Mouse (Mus musculus) gastrocnemius, postnatal 36 days (tissue): Measurements from ENCODE around the gene Gm37240. TPM values are rescaled to one million over a fixed set of nuclear protein-coding genes. Genes with fewer than 3 reads are reported as not detected.
A peak's percentile ranks its signal among the peaks of the same experiment; 100 is the strongest.

Source experiments
- DNase-seq, 2 experiments: peaks; one replicate each; pipeline ENCODE4 v3.0.0; 2022
- intact Hi-C: fragments of 180-260 bp; cut with DNase I; formaldehyde crosslinking; loops from one replicate; pipeline ENCODE4 v1.15.1; 2025
- total RNA-seq, 2 experiments: library from RNA; stranded (reverse); gene quantifications; 2 replicates each; pipeline ENCODE4 v1.2.3; 2021

Gm37240 gene
- total RNA-seq, 2 experiments from 2014 or later: 35.6 to 41.7 TPM

DNA sequence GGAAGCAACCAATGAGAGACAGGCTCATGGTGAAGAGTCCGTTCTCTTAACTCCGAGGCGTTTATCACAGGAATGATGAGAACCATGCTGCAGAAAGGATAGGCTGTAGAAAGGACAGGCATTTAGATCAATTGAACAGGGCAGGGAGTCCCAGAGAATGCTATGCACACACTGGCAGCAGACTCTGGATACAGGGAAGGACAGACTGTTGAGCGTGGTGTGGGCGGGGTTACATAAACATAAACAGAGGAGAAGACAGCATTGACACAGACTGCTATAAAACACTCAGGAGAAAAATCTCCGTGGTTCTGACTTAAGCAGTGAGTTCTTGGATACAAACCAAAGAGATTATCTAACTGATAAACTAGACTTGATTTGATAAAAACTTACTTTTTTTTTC is 703.2 kb downstream of the Gm37240 start:
- intact Hi-C loops: no loop called here
- DNase-seq: no peak

DNA sequence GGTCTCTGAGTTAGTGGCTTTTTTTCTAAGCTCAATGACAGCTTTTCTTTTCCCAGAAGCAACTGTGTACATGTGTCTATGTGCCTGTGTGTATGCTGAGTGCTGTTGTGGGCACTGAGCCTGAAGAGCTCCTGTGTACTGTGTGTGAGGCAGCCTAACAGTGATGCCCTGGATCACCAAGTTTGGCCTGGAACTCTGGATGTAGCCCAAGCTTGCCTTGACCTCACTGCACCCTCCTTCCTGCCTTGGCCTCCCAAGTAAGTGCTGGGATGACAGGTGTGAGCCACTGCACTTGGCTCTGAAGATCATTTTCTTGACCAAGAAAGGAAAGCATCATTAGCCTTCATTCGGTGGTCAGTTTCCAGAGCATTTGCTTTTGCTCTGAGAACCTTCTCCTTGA is 710.6 kb downstream of the Gm37240 start:
- intact Hi-C loops: loop anchor here (5.0 kb wide), 1 partner anchor 96 kb away; no protein-coding TSS in a partner anchor
- DNase-seq: peak in 1 of 2 experiments; percentile 31

DNA sequence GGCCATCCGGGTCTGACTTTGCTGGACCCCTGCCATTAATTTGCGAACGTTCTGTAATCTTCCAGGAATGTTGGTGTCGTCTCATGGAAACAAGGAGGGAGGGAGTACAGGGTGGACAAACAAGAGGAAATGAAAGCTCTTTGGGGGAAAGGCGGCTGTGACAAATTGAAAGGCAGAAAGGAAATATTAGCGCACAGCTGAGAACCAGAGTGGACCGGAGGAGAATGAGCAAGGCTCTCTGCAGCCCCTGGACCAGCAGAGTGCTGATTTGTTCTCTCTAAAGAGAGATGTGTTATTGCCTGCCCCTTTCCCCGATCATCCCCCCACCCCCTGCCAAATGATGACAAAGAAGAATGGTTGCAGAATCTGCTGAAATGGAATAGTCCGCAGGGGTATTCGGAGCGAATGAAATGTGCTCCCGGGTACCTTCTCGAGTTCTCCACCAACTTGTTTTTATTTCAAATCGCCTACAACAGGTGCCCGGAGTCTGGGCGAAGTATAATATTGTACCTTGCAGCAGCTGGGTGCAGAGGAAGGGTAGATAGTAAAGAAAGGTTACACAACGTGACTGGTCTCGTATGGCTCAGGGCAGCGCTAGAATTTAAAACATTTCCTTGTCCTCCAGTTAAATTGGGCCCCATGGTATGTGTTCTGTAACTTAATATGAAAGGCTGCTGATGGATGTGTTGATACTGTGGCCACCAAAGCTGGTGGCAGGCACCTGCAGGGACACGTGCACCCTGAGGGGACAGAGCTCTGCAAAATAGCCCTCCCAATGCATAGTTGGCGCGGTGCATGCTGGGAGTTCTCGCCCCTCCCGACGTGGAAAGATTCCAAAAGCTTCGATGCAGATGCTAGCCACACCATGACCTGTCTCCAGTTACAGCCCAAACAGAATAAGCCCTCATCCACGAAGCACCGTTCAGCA is 712.5 kb downstream of the Gm37240 start:
- DNase-seq: no peak
- intact Hi-C loops: loop anchor here (5.0 kb wide), 1 partner anchor 97 kb away; no protein-coding TSS in a partner anchor

DNA sequence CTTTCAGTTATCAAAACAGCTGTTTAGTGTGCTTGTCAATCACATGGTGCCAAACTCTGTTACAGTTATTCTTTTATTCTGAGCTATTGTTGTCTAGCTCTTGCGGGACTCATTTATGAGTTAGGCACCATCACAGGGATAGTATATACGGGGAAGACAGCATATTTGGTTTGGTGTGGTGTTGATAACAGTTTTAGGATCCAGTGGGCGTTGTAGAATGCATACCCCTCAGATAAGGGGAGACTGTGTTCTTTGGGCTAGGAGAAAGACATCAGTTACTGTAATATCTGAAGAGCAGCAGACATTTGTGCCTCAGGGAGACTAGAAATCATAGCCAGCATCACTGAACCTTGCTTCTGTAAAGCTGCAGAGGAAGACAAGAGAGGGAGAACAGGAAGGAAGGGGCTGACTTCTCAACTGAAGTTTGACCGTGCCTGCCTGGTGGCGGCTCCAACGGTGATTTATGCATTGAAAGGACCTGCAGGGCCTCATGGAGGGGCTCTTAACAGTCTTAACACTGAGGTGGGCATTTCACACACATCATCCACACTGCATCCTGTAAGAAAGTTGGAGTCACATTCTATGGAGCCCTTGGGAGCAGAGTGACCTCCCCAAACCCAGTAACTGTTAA is 713.8 kb downstream of the Gm37240 start:
- intact Hi-C loops: loop anchor here (2.0 kb wide), 1 partner anchor 247 kb away; no protein-coding TSS in a partner anchor

DNA sequence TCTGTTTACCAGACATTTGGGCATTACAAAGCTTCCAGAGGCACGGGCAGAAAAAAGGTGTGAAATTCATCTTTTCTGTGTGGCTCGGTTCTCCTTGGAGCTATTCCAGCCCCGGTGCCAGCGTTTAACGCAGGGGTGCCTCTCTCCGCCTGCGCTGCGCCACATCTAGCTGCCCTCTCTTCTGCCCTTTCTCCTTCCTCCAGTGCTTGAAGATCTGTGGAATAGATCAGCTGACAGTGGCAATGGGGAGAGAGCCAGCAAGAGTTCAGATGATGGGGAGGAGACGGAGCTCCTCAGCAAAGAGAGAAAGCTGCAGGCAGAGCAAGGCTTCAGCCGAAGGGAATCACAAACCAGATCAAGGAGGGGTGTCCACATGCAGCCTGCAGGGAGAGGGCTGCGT is 714.8 kb downstream of the Gm37240 start:
- intact Hi-C loops: loop anchor here (2.0 kb wide), 1 partner anchor 246 kb away; no protein-coding TSS in a partner anchor
- DNase-seq: peak in 1 of 2 experiments; percentile 7

More for the DNA sequence above, 713.8 kb downstream of the Gm37240 start:
- no peak for DNase-seq

DNA sequence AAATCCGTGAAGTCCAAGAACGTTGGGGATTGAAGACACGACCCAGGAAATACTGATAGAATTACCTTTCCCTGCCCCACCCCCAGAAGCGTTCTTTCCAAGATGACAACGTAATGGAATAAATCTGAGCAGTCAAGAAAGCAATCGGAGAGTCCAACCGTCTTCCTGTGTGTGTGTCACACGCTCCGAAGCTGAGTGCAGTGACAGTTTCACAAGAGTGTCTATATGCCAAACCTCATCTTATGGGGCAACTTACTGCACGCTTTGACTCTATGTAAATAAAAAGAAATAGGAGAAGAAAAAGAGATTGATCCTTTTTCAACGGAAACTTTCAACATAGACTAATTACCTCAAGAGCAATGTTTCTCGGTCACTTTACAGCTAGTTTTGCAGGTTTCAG is 715.2 kb downstream of the Gm37240 start:
- intact Hi-C loops: loop anchor here (2.0 kb wide), 1 partner anchor 245 kb away; no protein-coding TSS in a partner anchor
- DNase-seq: no peak

DNA sequence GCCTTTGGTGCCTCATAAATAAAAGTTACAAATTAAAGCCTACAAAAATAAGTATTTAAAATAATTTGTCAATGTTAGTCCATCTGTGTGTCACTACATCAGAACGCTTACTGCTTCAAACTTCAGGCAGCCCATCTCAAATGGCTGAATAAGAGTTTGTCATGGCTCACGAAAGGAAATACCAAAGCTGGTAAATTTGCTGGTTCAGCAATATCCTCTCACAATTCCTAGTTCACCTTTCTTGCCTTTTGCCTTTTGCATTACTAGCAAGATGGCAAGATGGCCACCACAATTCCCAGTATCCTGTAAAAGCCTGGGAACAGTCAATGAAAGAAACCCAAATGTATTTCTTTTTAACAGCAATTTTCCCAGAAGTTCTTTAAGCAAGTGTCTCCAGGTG is 718.5 kb downstream of the Gm37240 start:
- intact Hi-C loops: loop anchor here (1.0 kb wide), 1 partner anchor 16 kb away; no protein-coding TSS in a partner anchor

DNA sequence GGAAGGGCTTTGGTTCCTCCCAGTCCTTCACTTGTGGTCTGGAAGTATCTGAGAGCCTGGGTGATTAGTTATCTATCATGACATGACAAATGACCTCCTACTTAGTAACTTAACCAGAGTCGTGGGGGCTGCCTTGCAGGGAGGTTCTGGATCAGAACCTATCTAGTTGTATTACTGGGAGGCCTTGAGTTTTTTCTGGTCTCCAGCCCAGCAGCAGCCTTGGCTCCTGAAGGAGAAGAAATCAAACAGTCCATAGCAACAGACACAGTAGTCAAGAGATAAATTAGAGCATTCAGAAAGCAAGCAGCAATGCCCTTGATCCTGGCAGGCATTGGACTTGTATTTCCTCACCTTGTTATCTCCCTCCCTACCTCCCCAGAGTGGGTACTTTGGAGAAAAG is 722.4 kb downstream of the Gm37240 start:
- DNase-seq: no peak
- intact Hi-C loops: no loop called here

More for the DNA sequence above, 718.5 kb downstream of the Gm37240 start:
- no peak for DNase-seq

DNA sequence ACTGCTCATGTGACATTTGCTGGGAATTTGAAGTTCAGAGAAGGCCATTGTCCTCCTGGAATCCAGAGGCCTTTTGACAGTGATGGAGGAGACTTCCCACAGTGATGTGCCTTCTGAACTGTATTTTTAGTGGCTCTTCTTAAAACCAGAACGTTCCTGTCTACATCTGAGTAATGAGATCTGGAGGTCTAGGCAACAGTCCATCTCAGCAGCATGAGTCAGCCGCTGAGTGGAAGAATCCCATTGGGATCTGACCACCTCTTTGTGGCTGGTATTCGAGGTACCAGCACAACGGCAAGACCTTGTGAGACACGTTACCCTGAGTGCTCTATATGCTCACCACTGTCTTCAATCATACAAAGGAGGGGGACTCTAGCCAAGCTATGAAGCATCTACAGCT is 723.9 kb downstream of the Gm37240 start:
- no peak for DNase-seq
- intact Hi-C loops: no loop called here

DNA sequence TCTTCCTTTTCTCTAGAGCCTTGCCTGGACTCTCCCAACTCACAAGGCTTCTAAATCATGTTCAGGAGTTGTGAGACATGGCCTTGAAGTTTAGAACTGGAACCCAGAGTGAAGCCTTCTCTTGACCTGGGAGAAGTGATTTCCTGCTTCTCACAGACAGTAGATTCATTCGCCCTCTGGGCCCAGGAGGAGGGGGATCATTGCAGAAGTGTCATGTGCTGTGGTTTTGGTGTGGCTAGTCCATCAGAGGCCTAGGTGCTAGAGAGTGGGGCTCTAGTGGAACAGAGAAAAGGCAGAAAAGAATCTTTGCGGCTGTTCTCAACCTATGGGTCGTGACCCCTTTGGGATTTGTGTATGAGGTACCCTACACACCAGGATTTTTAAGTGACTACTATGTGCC is 724.9 kb downstream of the Gm37240 start:
- intact Hi-C loops: no loop called here
- no peak for DNase-seq

DNA sequence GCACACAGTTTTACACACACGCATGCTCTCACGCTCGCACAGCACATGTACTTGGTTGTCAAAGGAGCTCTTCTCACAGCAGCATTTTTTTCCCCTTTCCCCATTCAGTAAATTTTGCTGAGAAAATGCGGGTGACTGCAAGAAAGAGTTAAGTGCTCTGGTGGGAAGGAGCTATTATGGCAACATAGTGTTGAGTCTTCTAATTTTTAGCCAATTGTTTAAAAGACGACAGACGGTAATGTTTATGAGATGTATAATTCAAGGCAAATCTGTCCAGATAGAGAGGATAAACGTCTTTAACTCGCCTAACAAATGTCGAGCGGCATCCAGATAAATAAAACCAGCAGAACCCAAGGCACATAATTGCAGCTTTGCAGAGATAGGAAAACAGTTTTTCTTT is 726.5 kb downstream of the Gm37240 start:
- no peak for DNase-seq
- intact Hi-C loops: no loop called here

DNA sequence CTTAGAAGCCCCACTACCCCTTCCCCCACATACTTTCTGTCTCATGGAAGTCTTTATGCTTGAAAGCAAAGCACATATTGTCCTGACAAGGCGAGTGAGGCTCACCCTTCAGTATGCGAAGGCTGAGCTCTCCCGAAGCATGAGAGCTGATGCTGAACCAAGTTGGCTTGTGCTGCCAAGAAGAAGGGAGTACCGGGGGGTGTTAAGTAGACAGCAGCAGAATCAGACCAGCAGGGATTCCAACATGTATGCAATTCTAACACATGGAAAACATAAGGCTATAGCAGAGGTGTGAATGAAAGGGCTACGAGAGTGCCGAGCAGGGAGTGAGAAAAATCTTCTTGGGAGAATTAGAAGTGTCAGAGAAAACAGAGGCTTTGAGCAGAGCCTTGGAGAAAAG is 727.7 kb downstream of the Gm37240 start:
- intact Hi-C loops: no loop called here
- DNase-seq: no peak

DNA sequence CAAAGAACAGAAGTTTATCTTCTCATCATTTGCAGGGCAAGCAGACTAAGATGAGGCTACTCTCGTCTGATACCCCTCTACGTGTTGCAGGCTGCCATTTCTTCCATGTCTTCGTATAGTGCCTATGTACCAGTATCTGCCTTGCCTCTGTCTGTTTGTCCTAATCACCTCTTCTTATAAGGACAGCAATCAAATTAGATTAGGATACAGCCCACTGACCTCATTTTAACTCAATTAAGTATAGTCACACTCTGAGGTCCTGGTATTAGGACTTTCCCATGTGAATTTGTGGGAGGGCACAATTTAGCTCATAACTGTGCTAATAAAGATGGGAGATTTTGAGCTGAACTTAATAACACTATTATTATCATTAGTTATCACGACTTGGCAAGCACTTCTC is 738.5 kb downstream of the Gm37240 start:
- DNase-seq: no peak
- intact Hi-C loops: no loop called here

DNA sequence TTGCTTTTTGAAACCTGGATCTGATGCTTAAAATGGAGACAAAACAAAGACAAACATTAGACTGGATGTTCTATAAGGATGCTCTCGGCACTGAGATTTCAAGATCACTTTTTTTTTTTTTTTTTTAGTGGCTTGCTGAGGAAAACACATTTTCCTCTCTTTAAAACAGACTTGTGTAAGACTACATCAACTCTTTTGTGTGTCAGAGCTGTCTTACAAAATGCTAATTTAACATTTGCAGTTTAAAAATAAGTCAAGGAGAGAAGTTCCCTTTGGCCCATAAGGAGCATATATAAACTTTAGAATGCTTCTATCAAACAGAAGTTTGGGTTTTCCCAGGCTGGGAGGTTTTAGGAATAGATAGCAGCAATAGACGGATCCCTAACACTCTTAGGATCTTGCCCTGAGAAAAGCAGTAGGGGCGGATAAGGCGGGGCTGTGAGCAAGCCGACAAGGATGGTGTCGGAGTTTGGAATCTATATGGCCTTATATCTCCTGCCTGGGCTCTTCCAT is 739.2 kb downstream of the Gm37240 start:
- intact Hi-C loops: no loop called here
- no peak for DNase-seq

DNA sequence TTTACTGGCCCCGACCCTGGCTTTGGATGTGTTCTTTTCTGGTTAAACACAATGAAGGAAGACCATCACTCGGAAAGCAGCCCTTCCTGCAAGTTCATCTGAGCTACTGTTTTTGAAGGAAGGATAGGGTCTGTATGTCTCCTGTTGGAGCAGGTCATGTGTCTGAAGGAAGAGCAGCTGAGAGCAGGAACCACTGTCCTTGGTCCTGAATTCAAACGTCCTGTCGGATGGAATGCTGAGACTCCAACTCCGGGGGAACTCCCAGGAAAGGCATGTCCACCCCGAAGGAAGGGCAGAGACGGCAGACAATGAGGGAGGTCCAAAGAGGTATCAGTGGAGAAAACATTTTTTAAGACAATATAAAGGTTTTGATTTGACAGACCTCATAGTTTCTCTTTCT is 741.8 kb downstream of the Gm37240 start:
- DNase-seq: no peak

DNA sequence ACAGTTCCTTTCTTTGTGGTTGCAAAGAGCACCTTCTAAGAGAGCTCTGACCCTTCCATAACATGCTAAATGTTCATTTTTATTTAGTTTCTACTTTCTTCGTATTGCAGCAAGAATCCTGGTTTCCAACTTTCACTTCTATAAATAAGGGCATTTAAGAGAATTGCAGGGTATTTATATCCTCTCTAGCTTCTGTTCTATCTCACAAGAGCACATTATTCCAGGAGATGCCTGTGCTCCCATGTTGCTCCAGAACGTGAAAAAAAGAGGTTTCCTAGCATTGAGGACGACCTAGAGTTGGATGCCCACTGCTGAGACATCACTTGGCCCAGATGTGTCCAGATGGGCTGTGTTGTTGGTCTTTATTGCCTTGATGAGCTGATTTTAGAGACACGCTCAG is 742.2 kb downstream of the Gm37240 start:
- intact Hi-C loops: no loop called here
- DNase-seq: no peak

More for the DNA sequence above, 741.8 kb downstream of the Gm37240 start:
- intact Hi-C loops: no loop called here

DNA sequence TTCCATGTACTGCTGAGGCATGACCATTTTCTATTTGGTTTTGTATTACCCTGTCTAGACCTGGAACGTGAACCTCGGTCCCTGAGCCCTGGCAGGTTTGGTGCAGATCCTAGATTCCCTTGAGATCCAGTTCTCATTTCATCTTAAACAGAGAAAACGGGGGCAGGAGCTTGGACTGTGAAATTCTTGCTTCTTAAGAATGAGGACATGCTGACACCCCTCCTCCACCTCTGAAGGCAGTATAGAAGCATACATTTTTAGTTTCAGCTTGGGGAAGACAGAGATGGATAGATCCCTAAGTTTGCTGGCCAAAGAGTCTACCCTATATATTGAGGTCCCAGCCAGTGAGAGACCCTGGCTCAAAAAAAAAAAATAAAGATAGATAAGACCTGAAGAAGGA is 742.9 kb downstream of the Gm37240 start:
- intact Hi-C loops: no loop called here
- no peak for DNase-seq

DNA sequence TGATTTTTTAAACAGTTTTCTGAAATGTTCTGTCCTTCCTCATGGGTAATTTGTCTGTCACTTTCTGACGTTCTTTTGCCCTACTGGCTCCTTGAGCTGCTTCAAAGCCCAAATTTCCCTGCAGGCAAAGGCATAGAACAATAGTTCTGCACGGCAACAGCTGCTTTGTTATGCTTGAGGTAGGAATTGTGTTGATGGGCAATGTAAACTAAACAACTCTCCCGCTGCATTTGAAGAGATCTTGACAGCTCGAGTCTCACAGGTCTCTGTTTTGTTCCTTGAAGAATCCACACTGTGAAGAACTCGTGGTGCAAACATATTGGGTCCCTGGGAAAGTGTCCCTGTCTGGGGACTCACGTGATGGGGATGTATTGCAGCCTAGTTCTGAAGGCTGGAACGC is 746.8 kb downstream of the Gm37240 start:
- intact Hi-C loops: no loop called here
- no peak for DNase-seq

DNA sequence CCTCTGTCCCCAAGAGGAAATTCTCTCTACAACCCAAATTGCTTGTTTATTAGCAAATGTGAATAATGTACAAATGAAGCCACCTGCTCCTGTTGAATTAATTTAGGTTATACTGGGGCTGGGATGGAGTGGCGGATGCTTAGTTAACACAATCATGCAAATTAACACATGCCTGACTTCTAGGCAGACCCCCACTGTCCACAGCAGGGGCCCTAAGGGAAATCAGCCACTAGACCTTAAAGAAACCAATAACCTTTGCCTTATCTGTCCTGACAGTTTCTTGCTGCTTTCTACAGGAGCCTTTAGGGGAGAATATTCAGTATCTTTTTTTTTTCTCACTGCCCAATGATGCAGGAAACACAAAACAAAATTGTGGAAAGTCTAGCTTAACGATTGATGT is 748.9 kb downstream of the Gm37240 start:
- DNase-seq: no peak
- intact Hi-C loops: no loop called here

DNA sequence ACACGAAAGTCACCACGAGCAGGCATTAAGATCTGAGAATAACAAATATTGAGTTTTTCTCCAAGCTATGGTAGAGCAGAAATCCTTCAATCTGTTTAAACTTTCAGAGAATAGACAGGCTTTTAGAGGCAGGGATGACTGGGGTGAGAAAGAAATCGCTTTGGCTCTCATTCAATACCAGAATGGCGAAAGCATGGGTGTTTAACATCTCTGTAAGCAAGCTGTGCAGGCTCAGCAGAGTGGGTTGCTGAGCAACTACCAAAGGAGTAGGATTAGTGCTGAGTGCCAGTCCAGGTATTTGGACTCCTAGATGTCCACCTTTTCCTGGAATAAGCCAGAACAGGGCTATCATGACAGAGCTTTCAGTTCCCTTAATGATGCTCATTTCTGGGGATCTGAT is 753.8 kb downstream of the Gm37240 start:
- DNase-seq: no peak
- intact Hi-C loops: no loop called here

DNA sequence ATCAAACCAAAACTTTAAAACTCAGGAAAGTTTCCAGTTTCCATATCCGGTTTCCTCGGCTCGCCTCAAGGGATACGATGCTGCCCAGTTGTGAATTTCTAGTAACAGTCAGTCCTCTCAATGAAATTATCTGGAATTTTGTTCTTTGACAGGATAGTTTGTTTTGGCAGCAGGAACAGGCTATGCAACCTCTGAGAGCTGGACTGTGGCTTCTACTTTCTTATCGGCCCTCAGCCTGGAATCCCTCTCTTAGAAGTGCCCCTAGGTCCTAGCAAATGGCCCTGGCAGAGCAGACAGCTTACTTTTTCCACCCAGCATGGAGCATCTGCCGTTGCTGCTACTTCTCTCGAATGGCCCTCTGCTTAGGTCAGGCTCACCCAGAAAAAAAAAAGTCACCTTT is 755.4 kb downstream of the Gm37240 start:
- intact Hi-C loops: no loop called here
- DNase-seq: no peak
